Mouse (Mus musculus): Measurements from ENCODE around the gene Nrap.

- TF ChIP-seq USF1 (IDR thresholded peaks at IDR 0.05; ENCODE audit: low read depth, low read length) (no peak), CTCF (IDR thresholded peaks at IDR 0.05 in 2 of 3, conservative IDR thresholded peaks at IDR 0.05 in 1 of 3; ENCODE audit: control insufficient read depth in 1 of 3, insufficient read depth in 1 of 3, low read depth in 2 of 3, low read length in 3 of 3, poor library complexity in 1 of 3, severe bottlenecking in 1 of 3) (no peak), ZKSCAN1 (IDR thresholded peaks at IDR 0.05; ENCODE audit: low read depth, low read length) (no peak), POLR2A (IDR thresholded peaks at IDR 0.05; ENCODE audit: control insufficient read depth in 1 of 2, insufficient read depth in 1 of 2, low read depth in 1 of 2, low read length in 2 of 2, poor library complexity in 1 of 2) (no peak), TAL1 (IDR thresholded peaks at IDR 0.05; ENCODE audit: low read length) (no peak), POLR2AphosphoS2 (IDR thresholded peaks at IDR 0.05; ENCODE audit: low read length) (no peak), MEF2A (IDR thresholded peaks at IDR 0.05; ENCODE audit: extremely low read depth, insufficient replicate concordance, low read depth, low read length, poor library complexity, severe bottlenecking) (no peak), USF2 (IDR thresholded peaks at IDR 0.05; ENCODE audit: borderline replicate concordance in 1 of 2, insufficient read depth in 1 of 2, low read depth in 1 of 2, low read length in 2 of 2) (no peak), MAFK (IDR thresholded peaks at IDR 0.05; ENCODE audit: borderline replicate concordance, low read depth, low read length) (no peak)
These were observed 43.1 kb downstream of the Nrap start for GRCm38 (mm10) chr19:56346750-56347149.
